Mouse (Mus musculus) hindbrain, embryonic 15.5 days (tissue): ENCODE measurements around the gene Sema4a. TPM values are rescaled to one million over a fixed set of nuclear protein-coding genes. Genes with fewer than 3 reads are reported as not detected.

ENCODE experiments used
- ATAC-seq: fragments of 200-750 bp; cut with Nextera tagmentation; 2 replicates; pipeline ENCODE4 v1.8.0; 2017; ENCODE audit warnings: low read depth, moderate number of reproducible peaks, moderate TSS enrichment; ENCODE audit not compliant: low FRiP score
- H3K27ac ChIP-seq: fragments of 300-500 bp; sonication (generic); replicated peaks from 2 replicates; pipeline ENCODE4 v1.5.1; 2015; ENCODE audit warnings: mild to moderate bottlenecking, inconsistent platforms
- H3K27me3 ChIP-seq: fragments of 300-500 bp; sonication (generic); 2 replicates; pipeline ENCODE4 v1.6.1; 2015; ENCODE audit warnings: control low read depth, inconsistent platforms
- H3K36me3 ChIP-seq: fragments of 300-500 bp; sonication (generic); 2 replicates; pipeline ENCODE4 v1.6.1; 2015; ENCODE audit warnings: control low read depth, inconsistent platforms
- H3K4me1 ChIP-seq: fragments of 300-500 bp; sonication (generic); replicated peaks from 2 replicates; pipeline ENCODE4 v1.6.1; 2015; ENCODE audit warnings: control low read depth, inconsistent platforms
- H3K4me2 ChIP-seq: fragments of 300-500 bp; sonication (generic); 2 replicates; pipeline ENCODE4 v1.6.1; 2015; ENCODE audit warnings: moderate library complexity, mild to moderate bottlenecking, inconsistent platforms
- H3K4me3 ChIP-seq: fragments of 300-500 bp; sonication (generic); 2 replicates; pipeline ENCODE4 v1.5.1; 2015; ENCODE audit warnings: mild to moderate bottlenecking, inconsistent platforms
- H3K9ac ChIP-seq: fragments of 300-500 bp; sonication (generic); 2 replicates; pipeline ENCODE4 v1.6.1; 2015; ENCODE audit warnings: inconsistent platforms
- H3K9me3 ChIP-seq: fragments of 300-500 bp; sonication (generic); 2 replicates; pipeline ENCODE4 v1.6.1; 2016; ENCODE audit warnings: control low read depth, inconsistent platforms
- WGBS: fragments of 180-500 bp; shearing (Covaris S2); methylation state at CpG from one replicate; pipeline ENCODE4 v1.1.7; 2015; 5-methylcytosine and 5-hydroxymethylcytosine counted together
- polyA plus RNA-seq: library from polyadenylated mRNA; unstranded; fragments of >200 nt; fragmentation: Nextera tagmentation; extraction: Ambion mirVana; gene quantifications from 2 replicates; pipeline ENCODE4 v1.2.1, GENCODE M21; 2015

Sema4a gene
- polyA plus RNA-seq, 1 experiment from 2014 or later = 30.4 TPM

GRCm38 (mm10) chr3:88467116-88467824, 6.3 kb upstream of the Sema4a start:
- Histone ChIP-seq H3K27me3 (no peaks in the 10 kb centered on the region), H3K9ac (no peak overlapping the region), H3K4me2 (no peak overlapping the region), H3K4me1 (no peaks in the 10 kb centered on the region), H3K4me3 (no peak overlapping the region), H3K27ac (no peak overlapping the region), H3K36me3 (no peaks in the 10 kb centered on the region), H3K9me3 (no peaks in the 10 kb centered on the region)
- 31% methylated on average over 16 of the region's 16 CpGs for WGBS
- ATAC-seq = peak; percentile 89

- WGBS = 83% methylated on average over 2 of the region's 2 CpGs
- no peak overlapping the region for H3K4me2 ChIP-seq
- no peak overlapping the region for H3K27ac ChIP-seq
- H3K27me3 ChIP-seq = no peaks in the 10 kb centered on the region
- no peak overlapping the region for H3K9ac ChIP-seq
- ATAC-seq = no peak
- no peak overlapping the region for H3K4me3 ChIP-seq
- H3K36me3 ChIP-seq = no peaks in the 10 kb centered on the region
- no peaks in the 10 kb centered on the region for H3K9me3 ChIP-seq
- no peaks in the 10 kb centered on the region for H3K4me1 ChIP-seq
These were observed 4.1 kb upstream of the Sema4a start for GRCm38 (mm10) chr3:88465127-88465526.

- H3K9ac ChIP-seq = no peak overlapping the region
- peaks cover under 1% of the 10 kb centered on the region; the same call in 1 of the 2 replicates for H3K4me1 ChIP-seq
- ATAC-seq = no peak
- 54% methylated on average over 3 of the region's 3 CpGs for WGBS
- no peaks in the 10 kb centered on the region for H3K9me3 ChIP-seq
- no peak overlapping the region for H3K4me3 ChIP-seq
- no peak overlapping the region for H3K27ac ChIP-seq
- H3K27me3 ChIP-seq = no peaks in the 10 kb centered on the region
- H3K36me3 ChIP-seq = no peaks in the 10 kb centered on the region
- no peak overlapping the region for H3K4me2 ChIP-seq
These were observed 3.4 kb upstream of the Sema4a start for GRCm38 (mm10) chr3:88464425-88464824.

- no peak overlapping the region for H3K27ac ChIP-seq
- no peaks in the 10 kb centered on the region for H3K9me3 ChIP-seq
- 80% methylated on average over 5 of the region's 5 CpGs for WGBS
- no peaks in the 10 kb centered on the region for H3K27me3 ChIP-seq
- no peaks in the 10 kb centered on the region for H3K36me3 ChIP-seq
- ATAC-seq = no peak
- peaks cover 30% of the 10 kb centered on the region for H3K4me1 ChIP-seq
- H3K4me2 ChIP-seq = no peak overlapping the region
- no peak overlapping the region for H3K4me3 ChIP-seq
- no peak overlapping the region for H3K9ac ChIP-seq
These were observed 953 bp downstream of the Sema4a start for GRCm38 (mm10) chr3:88460029-88460428.

GRCm38 (mm10) chr3:88458778-88459219, 2.2 kb downstream of the Sema4a start:
- WGBS = under 1% methylated on average over 14 of the region's 14 CpGs
- no peaks in the 10 kb centered on the region for H3K27me3 ChIP-seq

GRCm38 (mm10) chr3:88456746-88457532, 4.0 kb downstream of the Sema4a start:
- ATAC-seq = no peak
- peak overlapping the region; percentile 89; the same call in 1 of the 2 replicates for H3K27ac ChIP-seq
- 61% methylated on average over 7 of the region's 7 CpGs for WGBS

More at GRCm38 (mm10) chr3:88458778-88459219, 2.2 kb downstream of the Sema4a start:
- Histone ChIP-seq H3K27ac (peak overlapping the region; percentile 89), H3K4me1 (peaks cover 30% of the 10 kb centered on the region), H3K36me3 (no peaks in the 10 kb centered on the region), H3K4me3 (peak overlapping the region; percentile 53), H3K9ac (peak overlapping the region; percentile 66), H3K9me3 (no peaks in the 10 kb centered on the region), H3K4me2 (peak overlapping the region; percentile 88)
- ATAC-seq = peak; percentile 86

GRCm38 (mm10) chr3:88456313-88456712, 4.7 kb downstream of the Sema4a start:
- WGBS = 84% methylated on average over 8 of the region's 8 CpGs
- H3K4me1 ChIP-seq = peaks cover 30% of the 10 kb centered on the region
- no peaks in the 10 kb centered on the region for H3K9me3 ChIP-seq
- no peak overlapping the region for H3K9ac ChIP-seq
- H3K4me3 ChIP-seq = no peak overlapping the region
- no peaks in the 10 kb centered on the region for H3K27me3 ChIP-seq
- peak overlapping the region; percentile 88 for H3K4me2 ChIP-seq
- peaks cover 7% of the 10 kb centered on the region; the same call in 1 of the 2 replicates for H3K36me3 ChIP-seq
- H3K27ac ChIP-seq = no peak overlapping the region
- ATAC-seq = no peak

More at GRCm38 (mm10) chr3:88456746-88457532, 4.0 kb downstream of the Sema4a start:
- H3K9ac ChIP-seq = peak overlapping the region; percentile 66
- no peaks in the 10 kb centered on the region for H3K27me3 ChIP-seq
- H3K4me1 ChIP-seq = peaks cover 30% of the 10 kb centered on the region
- H3K9me3 ChIP-seq = no peaks in the 10 kb centered on the region
- H3K4me3 ChIP-seq = peak overlapping the region; percentile 53
- peaks cover 7% of the 10 kb centered on the region; the same call in 1 of the 2 replicates for H3K36me3 ChIP-seq
- H3K4me2 ChIP-seq = peak overlapping the region; percentile 88

- H3K9ac ChIP-seq = no peak overlapping the region
- no peak overlapping the region for H3K4me2 ChIP-seq
- no peak overlapping the region for H3K27ac ChIP-seq
- ATAC-seq = no peak
- H3K4me1 ChIP-seq = peaks cover 30% of the 10 kb centered on the region
- H3K36me3 ChIP-seq = peaks cover 7% of the 10 kb centered on the region; the same call in 1 of the 2 replicates
- no peaks in the 10 kb centered on the region for H3K27me3 ChIP-seq
- H3K4me3 ChIP-seq = no peak overlapping the region
- no peaks in the 10 kb centered on the region for H3K9me3 ChIP-seq
- 81% methylated on average over 18 of the region's 18 CpGs for WGBS
These were observed 5.3 kb downstream of the Sema4a start for GRCm38 (mm10) chr3:88455588-88456264.

GRCm38 (mm10) chr3:88454762-88455587, 6.0 kb downstream of the Sema4a start:
- Histone ChIP-seq H3K9me3 (no peaks in the 10 kb centered on the region), H3K27me3 (no peaks in the 10 kb centered on the region), H3K4me2 (no peak overlapping the region), H3K27ac (no peak overlapping the region), H3K4me1 (peaks cover 30% of the 10 kb centered on the region), H3K9ac (no peak overlapping the region), H3K36me3 (peaks cover 7% of the 10 kb centered on the region; the same call in 1 of the 2 replicates), H3K4me3 (no peak overlapping the region)
- ATAC-seq = no peak
- WGBS = 66% methylated on average over 9 of the region's 9 CpGs

GRCm38 (mm10) chr3:88453986-88454385, 7.0 kb downstream of the Sema4a start:
- Histone ChIP-seq H3K4me3 (no peak overlapping the region), H3K9ac (no peak overlapping the region), H3K36me3 (peaks cover 10% of the 10 kb centered on the region; the same call in 1 of the 2 replicates), H3K27me3 (no peaks in the 10 kb centered on the region), H3K9me3 (no peaks in the 10 kb centered on the region), H3K4me1 (peaks cover 25% of the 10 kb centered on the region), H3K27ac (no peak overlapping the region), H3K4me2 (no peak overlapping the region)
- no peak for ATAC-seq
- WGBS = 77% methylated on average over 8 of the region's 8 CpGs

- H3K36me3 ChIP-seq = peaks cover 10% of the 10 kb centered on the region; the same call in 1 of the 2 replicates
- 66% methylated on average over 8 of the region's 8 CpGs for WGBS
- H3K4me1 ChIP-seq = peaks cover 21% of the 10 kb centered on the region
- ATAC-seq = no peak
- no peak overlapping the region for H3K4me2 ChIP-seq
- H3K9ac ChIP-seq = no peak overlapping the region
- no peak overlapping the region for H3K4me3 ChIP-seq
- H3K27me3 ChIP-seq = no peaks in the 10 kb centered on the region
- no peak overlapping the region for H3K27ac ChIP-seq
- no peaks in the 10 kb centered on the region for H3K9me3 ChIP-seq
These were observed 7.6 kb downstream of the Sema4a start for GRCm38 (mm10) chr3:88453369-88453768.
